Mouse (Mus musculus) lung, embryonic 14.5 days (tissue): ENCODE measurements at regions not wholly inside any gene's neighbourhood (a gene's known extent, or its start where the extent isn't known, plus 50 kb on each side); places are given as distances from the start of the nearest gene placed in this dataset.
"Not testable (repeated sequence)": the region's sequence is repeated elsewhere in the genome, so short reads cannot be mapped to it uniquely, and the experiment has no call there.

ENCODE experiments used
- ATAC-seq: fragments of 200-750 bp; cut with Nextera tagmentation; 2 replicates; pipeline ENCODE4 v1.8.0; 2017; ENCODE audit warnings: mild to moderate bottlenecking, moderate TSS enrichment, moderate library complexity; ENCODE audit not compliant: insufficient read depth
- DNase-seq: peaks from one replicate; pipeline ENCODE4 v3.0.0-alpha.2; 2015
- H3K27ac ChIP-seq: fragments of 300-500 bp; sonication (generic); 2 replicates; pipeline ENCODE4 v1.5.1; 2014; ENCODE audit warnings: low read depth, mild to moderate bottlenecking, moderate library complexity
- H3K27me3 ChIP-seq: fragments of 300-500 bp; sonication (generic); 2 replicates; pipeline ENCODE4 v1.6.1; 2014; ENCODE audit warnings: low read length, control low read depth; ENCODE audit not compliant: insufficient read depth
- H3K36me3 ChIP-seq: fragments of 300-500 bp; sonication (generic); 2 replicates; pipeline ENCODE4 v1.6.1; 2014; ENCODE audit warnings: control low read depth; ENCODE audit not compliant: insufficient read depth
- H3K4me1 ChIP-seq: fragments of 300-500 bp; sonication (generic); 2 replicates; pipeline ENCODE4 v1.6.1; 2014; ENCODE audit warnings: antibody characterized with exemption, control low read depth; ENCODE audit not compliant: insufficient read depth
- H3K4me2 ChIP-seq: fragments of 300-500 bp; sonication (generic); 2 replicates; pipeline ENCODE4 v1.6.1; 2014; ENCODE audit warnings: mild to moderate bottlenecking
- H3K4me3 ChIP-seq: fragments of 300-500 bp; sonication (generic); 2 replicates; pipeline ENCODE4 v1.5.1; 2014; ENCODE audit warnings: low read depth, low read length
- H3K9ac ChIP-seq: fragments of 300-500 bp; sonication (generic); 2 replicates; pipeline ENCODE4 v1.6.1; 2014
- H3K9me3 ChIP-seq: fragments of 300-500 bp; sonication (generic); 2 replicates; pipeline ENCODE4 v1.6.1; 2016; ENCODE audit warnings: low read depth, low read length, control low read depth
- CTCF ChIP-seq: IDR thresholded peaks from 2 replicates; pipeline ENCODE4 v1.5.1; 2016; ENCODE audit warnings: antibody characterized with exemption, low read depth
- WGBS: fragments of 180-500 bp; shearing (Covaris S2); extraction: QIAGEN DNeasy Blood & Tissue Kit; methylation state at CpG from one replicate; pipeline ENCODE4 v1.1.7; 2014; 5-methylcytosine and 5-hydroxymethylcytosine counted together

DNA sequence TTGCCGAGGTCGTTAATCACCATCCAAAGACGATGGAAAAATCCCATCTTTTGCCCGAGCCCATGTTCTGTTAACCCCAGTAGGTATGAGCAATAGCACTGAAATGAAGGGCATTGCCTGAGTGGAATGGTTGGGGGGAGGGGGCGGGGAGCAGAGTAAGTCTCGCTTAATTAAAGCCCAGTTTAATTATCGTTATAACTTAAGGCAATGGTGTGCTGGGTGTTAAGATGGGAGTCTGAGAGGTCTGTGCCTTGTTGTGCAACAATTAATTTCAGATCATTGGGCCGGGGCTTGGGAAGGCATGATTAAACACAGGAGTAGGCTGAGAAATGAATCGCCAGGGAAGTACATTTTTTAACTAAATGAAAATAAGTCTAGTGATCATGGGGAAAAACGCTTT is 689.6 kb upstream of the Gm19410 start:
- no peak overlapping the region for H3K9ac ChIP-seq
- no peak for ATAC-seq
- WGBS = 85% methylated on average over 10 of the region's 10 CpGs

DNA sequence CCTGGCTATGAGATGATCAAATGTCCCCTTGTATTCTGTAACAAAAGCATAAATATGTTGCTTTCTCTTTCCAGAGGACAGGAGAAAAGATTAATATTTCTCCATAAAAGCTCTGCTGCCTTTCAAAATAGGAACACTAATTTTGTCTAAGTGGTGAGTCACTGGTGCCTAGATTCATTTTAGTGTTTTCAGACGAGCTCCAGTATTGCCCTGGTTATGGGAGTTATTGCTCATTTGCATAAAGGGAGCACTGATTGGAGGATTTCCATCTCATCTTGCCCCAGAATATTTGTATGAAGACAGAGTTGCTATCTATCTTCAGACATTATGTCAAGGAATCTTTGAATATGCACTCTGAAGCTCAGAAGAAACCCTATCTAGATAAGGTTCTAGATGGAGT is 682.4 kb upstream of the Gm19410 start:
- H3K27me3 ChIP-seq = no peaks in the 10 kb centered on the region
- WGBS = 38% methylated on average over 1 of the region's 1 CpGs
- TF ChIP-seq CTCF = no peak
- no peak overlapping the region for H3K4me2 ChIP-seq
- DNase-seq (no peak), ATAC-seq (no peak)
- no peak overlapping the region for H3K4me3 ChIP-seq
- H3K27ac ChIP-seq = no peak overlapping the region
- H3K4me1 ChIP-seq = no peaks in the 10 kb centered on the region
- H3K9me3 ChIP-seq = no peaks in the 10 kb centered on the region
- H3K9ac ChIP-seq = no peak overlapping the region
- no peaks in the 10 kb centered on the region for H3K36me3 ChIP-seq

More for the DNA sequence above, 689.6 kb upstream of the Gm19410 start:
- no peaks in the 10 kb centered on the region for H3K27me3 ChIP-seq
- no peaks in the 10 kb centered on the region for H3K9me3 ChIP-seq
- TF ChIP-seq CTCF = no peak
- H3K27ac ChIP-seq = no peak overlapping the region
- no peak overlapping the region for H3K4me3 ChIP-seq
- H3K4me1 ChIP-seq = no peaks in the 10 kb centered on the region
- no peaks in the 10 kb centered on the region for H3K36me3 ChIP-seq
- no peak overlapping the region for H3K4me2 ChIP-seq
- DNase-seq = no peak

DNA sequence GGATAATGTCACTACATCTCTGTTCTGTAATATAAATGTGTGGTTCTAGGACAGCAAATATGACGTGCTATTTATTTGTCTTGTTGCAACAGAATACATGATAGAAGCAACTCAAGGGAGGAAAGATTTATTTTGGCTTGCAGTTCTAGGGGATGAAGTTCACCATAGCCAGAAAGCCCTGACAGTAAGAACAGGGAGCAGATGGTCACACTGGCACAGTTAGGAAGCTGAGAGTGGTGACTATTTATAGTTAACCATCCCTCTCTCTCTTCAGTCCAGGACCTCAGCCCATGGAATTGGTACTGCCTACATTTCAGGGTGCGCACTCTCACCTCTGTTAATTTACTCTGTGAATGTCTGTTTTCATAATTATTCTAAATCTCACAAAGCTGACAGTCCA is 678.5 kb upstream of the Gm19410 start:
- DNase-seq (no peak), ATAC-seq (no peak)
- H3K27ac ChIP-seq = no peak overlapping the region
- no peaks in the 10 kb centered on the region for H3K27me3 ChIP-seq
- no peak for TF ChIP-seq CTCF
- H3K4me2 ChIP-seq = no peak overlapping the region
- H3K4me3 ChIP-seq = no peak overlapping the region
- no peaks in the 10 kb centered on the region for H3K36me3 ChIP-seq
- H3K4me1 ChIP-seq = no peaks in the 10 kb centered on the region
- 88% methylated on average over 2 of the region's 2 CpGs for WGBS
- no peaks in the 10 kb centered on the region for H3K9me3 ChIP-seq
- H3K9ac ChIP-seq = no peak overlapping the region

DNA sequence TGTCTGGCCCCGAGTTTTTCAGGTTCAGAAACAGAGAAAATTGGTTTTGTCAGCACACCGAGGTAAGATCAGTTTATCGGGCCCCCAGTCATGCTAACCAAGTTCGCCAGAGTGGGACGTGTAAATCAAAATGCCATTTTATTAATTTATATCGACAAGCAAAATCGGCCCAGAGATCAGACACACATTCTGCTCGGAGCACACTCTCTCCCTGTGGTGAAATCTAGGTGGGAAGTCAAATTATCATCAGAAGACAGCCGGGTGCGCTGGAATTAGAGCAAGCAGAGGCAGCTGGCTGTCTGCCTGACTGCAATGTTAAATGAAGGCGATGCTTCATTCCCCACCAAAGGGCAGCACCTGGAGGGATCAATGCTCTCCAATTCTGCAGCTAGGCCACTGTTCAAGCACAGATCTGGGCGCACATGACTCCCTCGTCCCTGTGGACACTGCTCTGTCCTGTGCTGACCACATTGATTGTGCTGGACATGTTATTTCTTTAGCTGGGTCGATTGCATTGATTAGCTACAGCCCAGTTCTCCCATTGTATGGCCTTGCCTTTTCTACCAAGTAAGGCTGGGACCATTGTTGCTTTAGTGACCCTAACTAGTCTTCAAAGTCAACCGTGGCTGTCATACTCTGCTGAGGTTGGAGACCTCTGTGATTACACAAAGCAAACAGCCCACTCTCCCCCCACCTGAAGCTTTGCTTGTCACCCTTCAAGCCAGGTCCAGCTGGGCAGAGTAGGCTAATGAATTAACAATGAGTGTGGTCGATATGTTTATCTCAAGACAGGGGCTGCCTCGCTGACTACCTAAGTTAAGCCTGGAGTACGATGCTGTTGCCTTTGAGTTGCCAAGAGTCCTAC is 677.0 kb upstream of the Gm19410 start:
- Histone ChIP-seq H3K4me2 (no peak overlapping the region), H3K27me3 (no peaks in the 10 kb centered on the region), H3K36me3 (no peaks in the 10 kb centered on the region), H3K27ac (no peak overlapping the region), H3K4me3 (no peak overlapping the region), H3K9ac (no peak overlapping the region), H3K4me1 (no peaks in the 10 kb centered on the region), H3K9me3 (no peaks in the 10 kb centered on the region)
- WGBS = 75% methylated on average over 18 of the region's 18 CpGs
- no peak for DNase-seq
- no peak for TF ChIP-seq CTCF
- no peak for ATAC-seq

DNA sequence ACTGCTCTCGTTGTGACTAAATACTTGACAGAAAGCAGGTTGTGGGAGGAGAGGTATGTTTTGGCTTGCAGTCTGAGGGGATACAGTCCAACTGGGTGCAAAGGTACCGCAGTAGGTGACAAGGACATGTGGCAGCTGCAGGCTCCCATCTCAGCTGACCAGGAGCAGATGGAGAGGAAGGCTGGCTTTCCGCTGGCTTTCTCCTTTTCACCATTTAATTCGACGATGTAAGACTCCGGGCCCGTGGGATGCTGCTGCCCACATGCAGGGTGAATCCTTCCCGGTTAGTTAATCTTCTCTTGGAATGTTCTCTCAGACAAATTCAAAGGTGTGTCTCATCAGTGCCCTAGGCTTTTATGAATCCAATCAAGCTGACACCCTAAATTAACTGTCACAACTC is 676.1 kb upstream of the Gm19410 start:
- H3K4me2 ChIP-seq = no peak overlapping the region
- 90% methylated on average over 8 of the region's 8 CpGs for WGBS
- DNase-seq (no peak), ATAC-seq (no peak)
- TF ChIP-seq CTCF = no peak
- H3K36me3 ChIP-seq = no peaks in the 10 kb centered on the region
- H3K4me1 ChIP-seq = no peaks in the 10 kb centered on the region
- no peaks in the 10 kb centered on the region for H3K9me3 ChIP-seq
- H3K27me3 ChIP-seq = no peaks in the 10 kb centered on the region
- no peak overlapping the region for H3K27ac ChIP-seq
- H3K4me3 ChIP-seq = no peak overlapping the region
- H3K9ac ChIP-seq = no peak overlapping the region

DNA sequence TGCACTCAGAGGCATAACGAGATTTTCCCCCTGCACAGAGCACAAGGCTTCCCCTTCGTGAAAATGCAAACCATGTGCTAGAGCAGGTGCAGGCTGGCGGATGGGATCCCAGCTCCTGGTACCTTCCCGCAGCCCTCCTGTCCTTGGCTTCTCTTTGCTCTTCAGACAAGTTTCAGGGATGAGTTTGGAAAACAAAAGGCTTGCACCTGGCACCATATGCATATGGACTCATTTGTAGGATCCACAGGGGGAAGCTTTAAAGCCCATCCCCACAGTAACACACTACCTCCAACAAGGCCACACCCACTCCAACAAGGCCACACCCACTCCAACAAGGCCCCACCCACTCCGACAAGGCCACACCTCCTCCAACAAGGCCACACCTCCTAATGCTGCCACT is 663.9 kb upstream of the Gm19410 start:
- Histone ChIP-seq H3K9ac (no peak overlapping the region), H3K36me3 (no peaks in the 10 kb centered on the region), H3K4me3 (no peak overlapping the region), H3K4me2 (no peak overlapping the region), H3K27ac (no peak overlapping the region), H3K9me3 (no peaks in the 10 kb centered on the region), H3K4me1 (no peaks in the 10 kb centered on the region), H3K27me3 (no peaks in the 10 kb centered on the region)
- ATAC-seq = no peak
- WGBS = 76% methylated on average over 5 of the region's 5 CpGs
- no peak for DNase-seq
- TF ChIP-seq CTCF = no peak

DNA sequence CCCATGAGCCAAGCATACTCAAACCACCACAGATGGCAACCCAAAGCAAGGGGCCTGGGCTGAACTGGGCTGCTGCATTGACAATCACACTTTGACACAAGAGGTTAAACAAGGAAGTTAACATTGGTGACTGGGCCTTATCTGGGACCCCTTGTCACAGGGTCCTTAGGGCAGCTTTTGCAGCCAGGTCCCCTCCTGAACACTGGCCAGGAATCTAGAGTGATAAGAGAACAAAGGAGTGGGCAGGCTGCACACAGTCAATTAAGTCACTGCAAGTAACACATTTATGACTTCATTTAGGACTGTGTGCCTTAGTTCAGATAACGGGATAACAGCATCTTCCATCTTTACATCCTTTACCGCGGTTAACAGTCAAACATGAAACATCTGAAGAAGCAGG is 663.5 kb upstream of the Gm19410 start:
- H3K4me2 ChIP-seq, H3K36me3 ChIP-seq, H3K9ac ChIP-seq, DNase-seq, ATAC-seq, H3K27me3 ChIP-seq, H3K4me3 ChIP-seq, H3K27ac ChIP-seq, H3K9me3 ChIP-seq, H3K4me1 ChIP-seq: not testable (repeated sequence)
- 56% methylated on average over 3 of the region's 3 CpGs for WGBS

DNA sequence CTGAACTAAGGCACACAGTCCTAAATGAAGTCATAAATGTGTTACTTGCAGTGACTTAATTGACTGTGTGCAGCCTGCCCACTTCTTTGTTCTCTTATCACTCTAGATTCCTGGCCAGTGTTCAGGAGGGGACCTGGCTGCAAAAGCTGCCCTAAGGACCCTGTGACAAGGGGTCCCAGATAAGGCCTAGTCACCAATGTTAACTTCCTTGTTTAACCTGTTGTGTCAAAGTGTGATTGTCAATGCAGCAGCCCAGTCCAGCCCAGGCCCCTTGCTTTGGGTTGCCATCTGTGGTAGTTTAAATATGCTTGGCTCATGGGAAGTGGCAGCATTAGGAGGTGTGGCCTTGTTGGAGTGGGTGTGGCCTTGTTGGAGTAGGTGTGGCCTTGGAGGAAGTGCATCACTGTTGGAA is 661.1 kb upstream of the Gm19410 start:
- H3K9ac ChIP-seq, H3K4me3 ChIP-seq: not testable (repeated sequence)

More for the DNA sequence above, 661.1 kb upstream of the Gm19410 start:
- H3K27ac ChIP-seq, H3K36me3 ChIP-seq, DNase-seq, H3K27me3 ChIP-seq, H3K4me1 ChIP-seq, H3K9me3 ChIP-seq, ATAC-seq, H3K4me2 ChIP-seq: not testable (repeated sequence)
